Mouse (Mus musculus): ENCODE data around the gene Atxn2.
A peak's percentile ranks its signal among the peaks of the same experiment; 100 is the strongest.
"Not testable (repeated sequence)": the region's sequence is repeated elsewhere in the genome, so short reads cannot be mapped to it uniquely, and the experiment has no call there.

The Atxn2 gene

GRCm38 (mm10) chr5:121711174-121711927, at the start of gene Atxn2:
Atxn2 (plus strand) TSS chr5:121711337.
- DNase-seq (ENCODE audit: low spot score in 2 of 2), result peak; percentile 86 to 87

DNA sequence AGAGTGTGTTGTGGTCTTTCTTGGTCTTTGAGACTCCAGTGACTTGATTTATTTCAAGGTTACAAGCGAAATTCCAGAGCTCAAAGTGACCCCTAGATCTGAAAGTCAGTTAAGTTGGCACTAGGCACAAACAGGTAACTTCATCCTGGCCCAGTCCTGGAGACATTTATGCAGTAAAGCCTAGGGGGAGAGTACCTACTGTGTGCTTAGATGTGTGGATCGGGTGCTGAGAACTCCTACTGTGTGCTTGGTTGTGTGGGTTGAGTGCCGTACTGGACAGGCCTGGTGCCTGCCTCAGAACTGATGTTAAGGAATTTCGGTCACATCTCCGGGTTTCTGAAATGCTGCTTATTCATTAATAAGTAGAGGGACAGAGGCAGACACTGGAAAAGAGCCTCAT, 49.6 kb upstream of the Atxn2 start:
- DNase-seq (ENCODE audit: low spot score in 2 of 2), result no peak

- no peak for DNase-seq (ENCODE audit: low spot score in 2 of 2)
Measured at GRCm38 (mm10) chr5:121663456-121663855, 47.7 kb upstream of the Atxn2 start.

- DNase-seq (ENCODE audit: low spot score in 2 of 2), result no peak
Measured at GRCm38 (mm10) chr5:121664078-121664477, 47.1 kb upstream of the Atxn2 start.

- DNase-seq (ENCODE audit: low spot score in 2 of 2), result no peak
Measured at GRCm38 (mm10) chr5:121664971-121665370, 46.2 kb upstream of the Atxn2 start.

DNA sequence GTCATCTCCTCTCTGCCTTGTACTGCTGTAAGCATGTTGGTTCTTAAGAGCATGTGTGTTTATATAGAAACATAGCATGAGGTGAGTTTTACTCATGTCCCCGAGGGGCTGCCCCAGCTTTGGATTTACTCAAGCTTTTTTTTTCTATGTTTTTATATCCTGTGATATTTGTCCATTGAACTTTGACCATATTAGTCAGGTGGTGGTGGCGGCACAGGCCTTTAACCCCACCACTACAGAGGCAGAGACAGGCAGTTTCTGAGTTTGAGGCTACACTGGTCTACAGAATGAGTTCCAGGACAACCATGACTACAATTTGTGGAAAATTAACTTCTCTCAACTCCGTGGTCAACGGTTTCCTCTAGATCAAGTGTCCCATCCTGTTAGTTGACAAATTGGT, 44.1 kb upstream of the Atxn2 start:
- no peak for DNase-seq (ENCODE audit: low spot score in 2 of 2)

GRCm38 (mm10) chr5:121668411-121668810, 42.7 kb upstream of the Atxn2 start:
- DNase-seq (ENCODE audit: low spot score in 2 of 2), result no peak

DNA sequence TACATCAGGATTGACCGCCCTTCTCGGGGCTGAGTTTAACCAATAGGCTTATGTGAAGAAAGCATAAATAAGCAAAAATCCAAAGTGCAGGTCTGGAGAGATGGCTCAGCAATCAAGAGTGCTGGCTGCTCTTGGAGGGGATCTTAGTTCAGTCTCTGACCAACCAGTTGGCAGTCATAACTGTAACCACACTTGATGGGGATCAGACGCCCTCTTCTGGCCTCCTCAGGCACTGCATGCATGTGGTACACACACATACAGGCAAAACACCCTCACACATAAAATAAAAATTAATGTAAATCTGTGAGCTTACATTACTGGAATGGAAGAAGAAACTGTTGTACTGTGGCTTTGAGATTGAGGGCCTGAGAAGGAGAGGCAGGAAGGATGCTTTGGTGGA, 40.7 kb upstream of the Atxn2 start:
- no peak for DNase-seq (ENCODE audit: low spot score in 2 of 2)

DNA sequence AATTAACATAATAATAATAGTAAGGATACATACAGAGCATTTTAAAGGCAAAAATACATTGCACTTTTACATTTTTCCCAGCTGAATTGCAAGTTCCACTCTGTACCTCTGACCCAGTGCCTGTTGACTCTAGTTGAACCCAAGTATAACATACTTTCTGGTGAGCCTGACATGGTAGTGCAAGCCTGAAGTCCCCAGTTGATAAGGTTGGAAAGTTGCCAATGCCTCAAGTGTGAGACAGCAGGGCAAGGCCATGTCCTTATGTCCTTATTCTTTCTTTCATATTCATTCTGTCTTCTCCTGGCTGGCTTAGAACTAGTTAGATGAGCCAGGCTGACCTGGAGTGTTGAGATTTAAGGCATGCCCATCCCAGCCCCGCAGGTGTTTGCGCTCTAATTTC, 28.9 kb upstream of the Atxn2 start:
- DNase-seq (ENCODE audit: low spot score in 2 of 2), result no peak

DNA sequence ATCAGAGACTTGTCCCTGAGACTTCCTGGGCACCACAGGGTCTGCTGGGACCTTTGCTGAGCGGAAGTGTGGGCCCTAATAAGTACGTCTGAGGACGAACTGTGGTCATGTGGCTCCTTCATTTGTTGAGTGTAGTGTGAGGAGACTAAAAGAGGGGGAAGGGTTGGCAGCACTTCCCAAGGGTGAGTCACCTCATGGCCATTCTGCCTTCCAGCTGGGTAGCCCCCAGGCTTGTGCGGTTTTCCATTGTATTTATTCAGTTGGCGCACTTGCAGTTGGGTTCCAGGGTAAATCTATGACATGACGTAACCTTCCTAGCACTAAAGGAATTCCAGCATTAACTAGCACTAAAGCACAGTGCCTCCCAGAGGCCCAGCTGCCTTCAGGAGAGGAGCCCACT, 25.6 kb upstream of the Atxn2 start:
- no peak for DNase-seq (ENCODE audit: low spot score in 2 of 2)

- no peak for DNase-seq (ENCODE audit: low spot score in 2 of 2)
Measured at GRCm38 (mm10) chr5:121686113-121686898, 24.8 kb upstream of the Atxn2 start.

- DNase-seq (ENCODE audit: low spot score in 2 of 2), result peak in 1 of 2 experiments; percentile 45
Measured at GRCm38 (mm10) chr5:121690482-121691211, 20.5 kb upstream of the Atxn2 start.

DNA sequence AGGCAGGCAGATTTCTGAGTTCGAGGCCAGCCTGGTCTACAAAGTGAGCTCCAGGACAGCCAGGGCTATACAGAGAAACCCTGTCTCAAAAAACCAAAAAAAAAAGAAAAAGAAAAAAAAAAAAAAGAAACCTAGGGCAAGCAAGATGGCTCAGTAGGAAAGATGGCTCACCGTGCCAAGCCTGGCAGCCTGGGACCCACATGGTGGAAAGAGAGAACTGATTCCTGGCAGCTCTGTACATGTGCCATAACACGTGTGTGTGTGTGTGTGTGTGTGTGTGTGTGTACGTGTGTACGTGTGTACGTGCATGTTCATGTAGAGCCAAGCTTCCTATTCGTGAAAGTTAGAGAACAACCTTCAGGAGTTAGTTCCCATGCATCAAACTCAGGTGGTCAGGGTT, 19.7 kb upstream of the Atxn2 start:
- not testable (repeated sequence) for DNase-seq (ENCODE audit: low spot score in 2 of 2)

DNA sequence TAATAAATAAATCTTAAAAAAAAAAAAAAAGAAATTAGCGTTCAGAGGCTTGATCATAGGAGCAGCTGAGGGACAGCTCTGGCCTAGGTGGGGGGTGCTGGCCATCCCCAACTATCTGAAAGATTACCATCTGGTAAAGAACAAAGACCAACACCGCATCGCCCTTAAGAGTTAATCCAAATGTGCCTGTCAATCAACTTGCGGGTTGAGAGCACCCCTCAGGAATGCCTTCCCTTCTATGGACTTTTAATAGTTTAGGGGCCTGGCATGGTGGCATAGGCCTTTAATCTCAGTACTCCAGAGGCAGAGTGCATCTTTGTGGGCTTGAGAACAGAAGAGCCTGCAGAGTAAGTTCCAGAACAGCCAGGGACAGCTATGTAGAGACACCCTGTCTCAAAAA, 18.2 kb upstream of the Atxn2 start:
- DNase-seq (ENCODE audit: low spot score in 2 of 2), result no peak

GRCm38 (mm10) chr5:121696761-121697160, 14.4 kb upstream of the Atxn2 start:
- no peak for DNase-seq (ENCODE audit: low spot score in 2 of 2)

GRCm38 (mm10) chr5:121699891-121700290, 11.2 kb upstream of the Atxn2 start:
- DNase-seq (ENCODE audit: low spot score in 2 of 2), result no peak

- no peak for DNase-seq (ENCODE audit: low spot score in 2 of 2)
Measured at GRCm38 (mm10) chr5:121700496-121700895, 10.6 kb upstream of the Atxn2 start.

GRCm38 (mm10) chr5:121701111-121701769, 9.9 kb upstream of the Atxn2 start:
- DNase-seq (ENCODE audit: low spot score in 2 of 2), result no peak

DNA sequence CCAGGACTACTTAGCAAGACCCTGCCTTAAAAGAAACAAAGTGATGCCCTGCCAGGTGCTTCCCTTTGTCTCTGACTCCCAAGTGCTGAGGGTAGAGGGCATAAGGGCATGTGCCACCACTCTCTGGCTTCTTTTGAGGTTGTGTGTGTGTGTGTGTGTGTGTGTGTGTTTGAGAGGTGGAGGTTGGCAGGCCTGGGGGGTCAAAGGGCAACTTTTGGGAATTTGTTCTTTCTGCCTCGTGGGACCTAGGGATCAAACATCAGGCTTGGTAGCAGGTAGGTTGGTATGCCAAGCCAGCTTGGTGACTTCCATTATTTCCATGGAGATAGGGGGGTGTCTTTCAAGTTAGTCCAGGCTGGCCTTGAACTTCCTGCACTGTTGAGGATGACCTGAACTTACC, 7.8 kb upstream of the Atxn2 start:
- no peak for DNase-seq (ENCODE audit: low spot score in 2 of 2)

- no peak for DNase-seq (ENCODE audit: low spot score in 2 of 2)
Measured at GRCm38 (mm10) chr5:121704512-121705248, 6.5 kb upstream of the Atxn2 start.

GRCm38 (mm10) chr5:121710402-121710801, 735 bp upstream of the Atxn2 start:
- DNase-seq (ENCODE audit: low spot score in 2 of 2), result no peak
